Mouse (Mus musculus): ENCODE measurements around the gene Dgki. TPM values are rescaled to one million over a fixed set of nuclear protein-coding genes. Genes with fewer than 3 reads are reported as not detected.

Gene Dgki
- total and polyA plus RNA-seq, 3 experiments: not detected

- no peak overlapping the region for H3K4me3 ChIP-seq (ENCODE audit: control insufficient read depth in 1 of 2, insufficient read depth in 1 of 2, low read depth in 2 of 2, low read length in 2 of 2)
- no peaks in the 10 kb centered on the region for H3K27me3 ChIP-seq (ENCODE audit: control insufficient read depth in 1 of 2, insufficient read depth in 2 of 2, low read length in 2 of 2)
- no peaks in the 10 kb centered on the region for H3K79me2 ChIP-seq (ENCODE audit: control insufficient read depth, insufficient read depth, low read length, poor library complexity)
- H3K9ac ChIP-seq (ENCODE audit: control insufficient read depth, low read depth, low read length, poor library complexity, severe bottlenecking): no peak overlapping the region
- no peaks in the 10 kb centered on the region for H3K36me3 ChIP-seq (ENCODE audit: control insufficient read depth in 1 of 2, insufficient read depth in 2 of 2, low read length in 2 of 2)
- TF ChIP-seq RAD21 (IDR thresholded peaks at IDR 0.05; ENCODE audit: low read depth, low read length) (no peak), TAL1 (IDR thresholded peaks at IDR 0.05; ENCODE audit: low read length) (no peak), RCOR1 (IDR thresholded peaks at IDR 0.05; ENCODE audit: low read depth, low read length) (no peak), TBP (IDR thresholded peaks at IDR 0.05; ENCODE audit: low read depth, low read length) (no peak), USF1 (IDR thresholded peaks at IDR 0.05; ENCODE audit: low read depth, low read length) (no peak), ETS1 (IDR thresholded peaks at IDR 0.05; ENCODE audit: low read depth, low read length) (no peak), ZNF384 (IDR thresholded peaks at IDR 0.05; ENCODE audit: low read depth, low read length) (no peak)
- DNase-seq (ENCODE audit: low read depth, low spot score): no peak
- no peaks in the 10 kb centered on the region for H3K4me1 ChIP-seq (ENCODE audit: control insufficient read depth in 1 of 2, insufficient read depth in 2 of 2, low read length in 2 of 2)
- no peaks in the 10 kb centered on the region for H3K9me3 ChIP-seq (replicated peaks; ENCODE audit: insufficient read depth, low read length)
- no peak overlapping the region for H3K27ac ChIP-seq (ENCODE audit: control insufficient read depth, low read depth, low read length)
These were observed 28.9 kb downstream of the Dgki start for GRCm38 (mm10) chr6:37270905-37271591.

- no peak for TF ChIP-seq POLR2AphosphoS5 (IDR thresholded peaks at IDR 0.05; ENCODE audit: borderline replicate concordance, low read depth, low read length)
- TF ChIP-seq KAT2A (conservative IDR thresholded peaks at IDR 0.05; ENCODE audit: low read depth, low read length): no peak
- no peak for TF ChIP-seq SMC3 (IDR thresholded peaks at IDR 0.05; ENCODE audit: low read depth, low read length)
- TF ChIP-seq BHLHE40 (IDR thresholded peaks at IDR 0.05; ENCODE audit: borderline replicate concordance, low read depth, low read length): no peak
- no peak for TF ChIP-seq POLR2AphosphoS2 (IDR thresholded peaks at IDR 0.05; ENCODE audit: low read length)
- TF ChIP-seq GABPA (IDR thresholded peaks at IDR 0.05; ENCODE audit: low read depth, low read length): no peak
- no peak for TF ChIP-seq NELFE (IDR thresholded peaks at IDR 0.05; ENCODE audit: low read depth, low read length)
- no peak for TF ChIP-seq EP300 (IDR thresholded peaks at IDR 0.05; ENCODE audit: low read depth in 1 of 2, low read length in 2 of 2)
- TF ChIP-seq ETS1 (IDR thresholded peaks at IDR 0.05; ENCODE audit: low read depth, low read length): no peak
- no peak for TF ChIP-seq CTCF (IDR thresholded peaks at IDR 0.05 in 2 of 3, conservative IDR thresholded peaks at IDR 0.05 in 1 of 3; ENCODE audit: control insufficient read depth in 1 of 3, insufficient read depth in 1 of 3, low read depth in 2 of 3, low read length in 3 of 3, poor library complexity in 1 of 3, severe bottlenecking in 1 of 3)
- no peak for TF ChIP-seq CHD2 (IDR thresholded peaks at IDR 0.05; ENCODE audit: low read length)
- no peak for TF ChIP-seq E2F4 (IDR thresholded peaks at IDR 0.05; ENCODE audit: borderline replicate concordance, low read depth, low read length)
- TF ChIP-seq MXI1 (IDR thresholded peaks at IDR 0.05; ENCODE audit: low read depth, low read length): no peak
- no peak for TF ChIP-seq USF2 (IDR thresholded peaks at IDR 0.05; ENCODE audit: borderline replicate concordance in 1 of 2, insufficient read depth in 1 of 2, low read depth in 1 of 2, low read length in 2 of 2)
- no peak for TF ChIP-seq POLR2A (IDR thresholded peaks at IDR 0.05; ENCODE audit: control insufficient read depth in 1 of 2, insufficient read depth in 1 of 2, low read depth in 1 of 2, low read length in 2 of 2, poor library complexity in 1 of 2)
- TF ChIP-seq ZKSCAN1 (IDR thresholded peaks at IDR 0.05; ENCODE audit: low read depth, low read length): no peak
- no peak for TF ChIP-seq MYB (IDR thresholded peaks at IDR 0.05; ENCODE audit: low read depth, low read length)
- Histone ChIP-seq H3K4me3 (ENCODE audit: control insufficient read depth in 1 of 2, insufficient read depth in 1 of 2, low read depth in 2 of 2, low read length in 2 of 2) (no peak overlapping the region), H3K9me3 (replicated peaks; ENCODE audit: insufficient read depth, low read length) (no peaks in the 10 kb centered on the region), H3K27ac (ENCODE audit: control insufficient read depth, low read depth, low read length) (no peak overlapping the region), H3K27me3 (ENCODE audit: control insufficient read depth in 1 of 2, insufficient read depth in 2 of 2, low read length in 2 of 2) (no peaks in the 10 kb centered on the region), H3K9ac (ENCODE audit: control insufficient read depth, low read depth, low read length, poor library complexity, severe bottlenecking) (no peak overlapping the region), H3K79me2 (ENCODE audit: control insufficient read depth, insufficient read depth, low read length, poor library complexity) (no peaks in the 10 kb centered on the region), H3K4me1 (ENCODE audit: control insufficient read depth in 1 of 2, insufficient read depth in 2 of 2, low read length in 2 of 2) (no peaks in the 10 kb centered on the region), H3K36me3 (ENCODE audit: control insufficient read depth in 1 of 2, insufficient read depth in 2 of 2, low read length in 2 of 2) (no peaks in the 10 kb centered on the region)
- no peak for DNase-seq (ENCODE audit: low read depth, low spot score)
These were observed 31.4 kb downstream of the Dgki start for GRCm38 (mm10) chr6:37268589-37268988.
